Mouse (Mus musculus): ENCODE measurements around the gene Gm5640.
"Not testable (repeated sequence)": the region's sequence is repeated elsewhere in the genome, so short reads cannot be mapped to it uniquely, and the experiment has no call there.

Gm5640 gene

GRCm38 (mm10) chrX:74645466-74646323, at the start of gene Gm5640:
Gene Gm5640, minus strand, starts transcription at chrX:74645635.
- TF ChIP-seq GATA4 (IDR thresholded peaks at IDR 0.05; ENCODE audit: insufficient replicate concordance, low read length): not testable (repeated sequence)

GRCm38 (mm10) chrX:74592379-74592778, 53.1 kb downstream of the Gm5640 start, which contains the start of gene Olfr1325:
Gene Olfr1325, plus strand, starts transcription at chrX:74592679.
- no peak for TF ChIP-seq GATA4 (IDR thresholded peaks at IDR 0.05; ENCODE audit: insufficient replicate concordance, low read length)
